Mouse (Mus musculus): ENCODE measurements around the gene Gnaq.

Gnaq gene

GRCm38 (mm10) chr19:16318128-16318811 lies 185.6 kb downstream of the Gnaq start:
- no peak for DNase-seq (ENCODE audit: low spot score in 2 of 2)

GRCm38 (mm10) chr19:16319986-16320385 lies 187.4 kb downstream of the Gnaq start:
- no peak for DNase-seq (ENCODE audit: low spot score in 2 of 2)

- no peak for DNase-seq (ENCODE audit: low spot score in 2 of 2)
Observed at GRCm38 (mm10) chr19:16322986-16323385, 190.4 kb downstream of the Gnaq start.

- DNase-seq (ENCODE audit: low spot score in 2 of 2), result no peak
Observed at GRCm38 (mm10) chr19:16324239-16324638, 191.6 kb downstream of the Gnaq start.

- DNase-seq (ENCODE audit: low spot score in 2 of 2), result no peak
Observed at GRCm38 (mm10) chr19:16325911-16326310, 193.3 kb downstream of the Gnaq start.

GRCm38 (mm10) chr19:16327401-16328073 lies 194.9 kb downstream of the Gnaq start:
- DNase-seq (ENCODE audit: low spot score in 2 of 2), result no peak

GRCm38 (mm10) chr19:16328074-16328850 lies 195.6 kb downstream of the Gnaq start:
- no peak for DNase-seq (ENCODE audit: low spot score in 2 of 2)

GRCm38 (mm10) chr19:16329056-16329455 lies 196.4 kb downstream of the Gnaq start:
- DNase-seq (ENCODE audit: low spot score in 2 of 2), result no peak

- no peak for DNase-seq (ENCODE audit: low spot score in 2 of 2)
Observed at GRCm38 (mm10) chr19:16329648-16330047, 197.0 kb downstream of the Gnaq start.

- DNase-seq (ENCODE audit: low spot score in 2 of 2), result no peak
Observed at GRCm38 (mm10) chr19:16330161-16330560, 197.5 kb downstream of the Gnaq start.

- DNase-seq (ENCODE audit: low spot score in 2 of 2), result no peak
Observed at GRCm38 (mm10) chr19:16331047-16331446, 198.4 kb downstream of the Gnaq start.

- DNase-seq (ENCODE audit: low spot score in 2 of 2), result no peak
Observed at GRCm38 (mm10) chr19:16337866-16338530, 205.4 kb downstream of the Gnaq start.

GRCm38 (mm10) chr19:16339954-16340586 lies 207.4 kb downstream of the Gnaq start:
- no peak for DNase-seq (ENCODE audit: low spot score in 2 of 2)

- DNase-seq (ENCODE audit: low spot score in 2 of 2), result no peak
Observed at GRCm38 (mm10) chr19:16342702-16343101, 210.1 kb downstream of the Gnaq start.

- DNase-seq (ENCODE audit: low spot score in 2 of 2), result no peak
Observed at GRCm38 (mm10) chr19:16345516-16345915, 212.9 kb downstream of the Gnaq start.

GRCm38 (mm10) chr19:16347037-16347436 lies 214.4 kb downstream of the Gnaq start:
- DNase-seq (ENCODE audit: low spot score in 2 of 2), result no peak

- DNase-seq (ENCODE audit: low spot score in 2 of 2), result peak in 1 of 2 experiments; percentile 22
Observed at GRCm38 (mm10) chr19:16353701-16354136, 221.1 kb downstream of the Gnaq start.

- no peak for DNase-seq (ENCODE audit: low spot score in 2 of 2)
Observed at GRCm38 (mm10) chr19:16358148-16358547, 225.5 kb downstream of the Gnaq start.

GRCm38 (mm10) chr19:16358905-16359304 lies 226.3 kb downstream of the Gnaq start:
- DNase-seq (ENCODE audit: low spot score in 2 of 2), result no peak

GRCm38 (mm10) chr19:16366465-16367063 lies 233.9 kb downstream of the Gnaq start:
- DNase-seq (ENCODE audit: low spot score in 2 of 2), result no peak

- DNase-seq (ENCODE audit: low spot score in 2 of 2), result no peak
Observed at GRCm38 (mm10) chr19:16367218-16367617, 234.6 kb downstream of the Gnaq start.

All from thymus, postnatal 10 days (tissue).